Mouse (Mus musculus): ENCODE results near the gene Rab42.

GRCm38 (mm10) chr4:132329835-132330354, 26.7 kb upstream of the Rab42 start:
- no peak for TF ChIP-seq CTCF (IDR thresholded peaks at IDR 0.05; ENCODE audit: low read depth)
- no peak for TF ChIP-seq EP300 (IDR thresholded peaks at IDR 0.05; ENCODE audit: low read depth)
